Mouse (Mus musculus): ENCODE results near the gene Jmjd1c.

DNA sequence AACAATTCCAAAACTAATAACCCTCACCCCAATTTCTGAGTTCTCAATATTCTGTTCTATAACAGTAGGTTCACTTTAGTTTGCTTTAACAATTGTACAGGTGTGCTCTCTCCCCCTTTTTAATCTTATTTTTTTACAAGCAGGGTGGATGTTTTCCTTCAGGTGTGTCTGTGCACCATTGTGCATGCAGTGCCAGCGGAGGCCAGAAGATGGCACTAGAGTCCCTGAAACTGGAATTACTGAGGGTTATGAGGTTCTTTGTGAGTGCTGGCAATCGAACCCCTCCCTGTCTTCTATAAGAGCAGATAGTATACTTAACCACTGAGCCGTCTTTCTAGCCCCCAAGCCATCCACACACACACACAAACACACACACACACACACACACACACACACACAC lies 96.4 kb downstream of the Jmjd1c start:
- TF ChIP-seq POLR2A (IDR thresholded peaks at IDR 0.05; ENCODE audit: extremely low read depth, insufficient read depth, low read length) (no peak), CTCF (IDR thresholded peaks at IDR 0.05; ENCODE audit: extremely low read depth, insufficient read depth, low read length) (peak; percentile 36; the same call in 1 of the 2 replicates)
